Mouse (Mus musculus) brown adipose tissue, adult 24 weeks (tissue): ENCODE data around the gene Gm7879. TPM values are rescaled to one million over a fixed set of nuclear protein-coding genes. Genes with fewer than 3 reads are reported as not detected.

ENCODE experiments used
- H3K27ac ChIP-seq: fragments of 200-500 bp; replicated peaks from 2 replicates; pipeline ENCODE4 v1.5.1; 2012; ENCODE audit warnings: low read depth, mild to moderate bottlenecking, low read length
- H3K4me1 ChIP-seq: fragments of 200-500 bp; 2 replicates; pipeline ENCODE4 v1.6.1; 2012; ENCODE audit warnings: low read length, mixed read lengths; ENCODE audit not compliant: control insufficient read depth, insufficient read depth, insufficient read length
- H3K4me3 ChIP-seq: fragments of 200-500 bp; 2 replicates; pipeline ENCODE4 v1.5.1; 2012; ENCODE audit warnings: low read depth, mild to moderate bottlenecking, low read length, moderate library complexity; ENCODE audit not compliant: insufficient read depth
- polyA plus RNA-seq: library from polyadenylated mRNA; stranded (reverse); fragments of >200 nt; gene quantifications from 2 replicates; pipeline ENCODE4 v1.2.4, GENCODE M21; 2012; ENCODE audit not compliant: missing spikeins, insufficient read depth, insufficient read length

Gm7879 gene
- polyA plus RNA-seq, 1 experiment: not detected

DNA sequence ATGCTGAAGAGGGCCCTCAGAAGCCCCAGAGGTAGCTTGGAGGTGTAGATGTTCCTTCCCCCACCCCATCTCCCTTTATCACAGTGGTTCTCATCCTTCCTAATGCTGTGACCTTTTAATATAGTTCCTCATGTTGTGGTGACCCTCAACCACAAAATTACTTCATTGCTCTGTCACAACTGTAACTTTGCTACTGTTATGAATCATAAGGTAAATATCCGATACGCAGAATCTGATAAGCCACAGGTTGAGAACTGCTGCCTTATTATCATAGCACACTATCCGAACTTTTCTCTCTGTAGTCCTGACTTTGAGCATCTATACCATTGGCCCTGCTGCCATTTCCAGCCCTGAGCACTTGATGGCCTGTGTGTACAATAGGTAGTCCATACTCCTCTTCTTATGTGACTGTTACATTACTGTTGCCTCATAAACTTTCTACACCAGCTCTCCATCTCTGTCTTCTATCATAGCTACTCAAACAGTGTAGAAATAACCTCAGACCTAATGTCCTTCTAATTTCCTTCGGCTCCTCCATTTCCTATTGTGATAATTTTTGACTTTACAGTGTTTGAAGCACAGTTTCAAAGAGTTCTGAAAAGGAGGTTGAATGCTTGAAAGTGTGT is 2.4 kb downstream of the Gm7879 start:
- Histone ChIP-seq H3K27ac (no peak overlapping the region), H3K4me3 (no peak overlapping the region), H3K4me1 (no peaks in the 10 kb centered on the region)

- no peak overlapping the region for H3K4me3 ChIP-seq
- H3K4me1 ChIP-seq: no peaks in the 10 kb centered on the region
- H3K27ac ChIP-seq: no peak overlapping the region
Measured at GRCm38 (mm10) chr5:43921877-43922276, 8.9 kb downstream of the Gm7879 start.

DNA sequence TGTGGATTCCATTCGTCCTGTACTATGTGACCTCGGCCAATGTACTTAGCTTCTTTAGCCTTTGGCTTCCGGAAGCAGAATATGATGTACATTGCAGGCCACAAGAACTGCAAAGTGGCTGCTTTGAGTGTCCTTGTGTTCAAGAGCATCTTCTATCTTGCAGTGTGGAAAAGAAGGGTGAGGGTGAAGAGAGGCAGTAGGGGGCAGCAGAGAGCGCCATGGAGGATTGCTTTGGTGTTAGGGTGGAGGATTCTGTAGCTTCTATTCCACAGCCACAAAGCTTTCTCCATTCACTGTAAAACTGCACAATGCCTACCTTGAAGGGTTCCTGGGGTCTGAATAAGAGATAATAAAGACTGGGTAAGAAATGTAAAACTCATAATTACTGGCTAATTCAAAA is 11.0 kb downstream of the Gm7879 start:
- no peak overlapping the region for H3K27ac ChIP-seq
- H3K4me1 ChIP-seq: no peaks in the 10 kb centered on the region
- no peak overlapping the region for H3K4me3 ChIP-seq

GRCm38 (mm10) chr5:43927729-43928128 is 14.8 kb downstream of the Gm7879 start:
- H3K4me3 ChIP-seq: no peak overlapping the region
- no peak overlapping the region for H3K27ac ChIP-seq
- H3K4me1 ChIP-seq: no peaks in the 10 kb centered on the region

DNA sequence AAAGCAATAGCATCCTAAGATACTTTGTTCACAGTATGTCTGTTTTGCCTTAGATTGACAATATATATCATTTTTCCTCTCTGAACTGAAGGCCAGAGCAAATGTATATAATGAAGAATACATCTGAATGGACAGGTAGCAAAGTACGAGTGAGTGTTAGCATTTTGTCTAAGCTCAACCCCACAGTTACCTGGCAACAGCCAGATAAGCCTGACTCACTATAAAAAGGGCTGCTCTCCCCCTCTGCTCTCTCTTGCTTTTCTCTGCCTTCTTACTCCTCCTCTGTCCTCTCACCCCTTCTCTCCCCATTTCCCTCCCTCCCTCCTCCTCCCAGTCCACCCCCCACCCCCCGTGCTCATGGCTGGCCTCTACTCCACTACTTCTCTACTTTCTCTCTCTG is 20.3 kb downstream of the Gm7879 start:
- H3K4me1 ChIP-seq: no peaks in the 10 kb centered on the region
- no peak overlapping the region for H3K4me3 ChIP-seq
- H3K27ac ChIP-seq: no peak overlapping the region

GRCm38 (mm10) chr5:43947330-43947977 is 34.5 kb downstream of the Gm7879 start:
- Histone ChIP-seq H3K4me1 (peaks cover 9% of the 10 kb centered on the region; the same call in 1 of the 2 replicates), H3K4me3 (no peak overlapping the region), H3K27ac (no peak overlapping the region)

DNA sequence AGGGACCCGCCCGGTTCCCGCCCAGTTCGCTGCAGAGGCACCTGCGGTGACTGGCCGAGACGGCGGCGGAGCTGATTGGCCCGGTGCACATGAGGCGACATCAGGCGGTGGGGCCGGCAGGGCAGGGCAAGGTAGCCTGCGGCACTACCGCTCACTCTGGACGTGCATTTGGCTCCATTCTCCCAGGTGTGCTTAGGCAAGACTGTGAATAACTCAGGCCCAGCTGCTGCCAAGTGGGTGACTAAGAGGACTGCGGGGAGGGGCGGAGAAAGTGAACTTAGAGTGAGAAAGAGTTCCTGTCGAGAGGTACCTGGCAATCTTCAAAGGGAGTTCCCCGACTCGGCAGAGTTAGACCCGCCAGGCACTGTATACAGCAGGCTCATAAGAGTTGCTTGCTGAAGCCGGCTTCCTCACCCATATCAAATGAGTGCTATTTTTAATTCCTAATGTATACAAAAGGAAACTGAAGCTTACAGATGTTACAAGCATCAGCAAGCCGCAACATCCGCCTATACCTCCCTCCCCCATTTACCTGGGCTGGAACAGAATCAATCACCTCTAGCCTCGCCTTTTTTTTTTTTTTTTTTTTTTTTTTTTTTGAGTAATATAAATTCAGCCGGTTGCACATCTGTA is 35.3 kb downstream of the Gm7879 start:
- Histone ChIP-seq H3K4me1 (peaks cover 9% of the 10 kb centered on the region; the same call in 1 of the 2 replicates), H3K27ac (no peak overlapping the region), H3K4me3 (peak overlapping the region; percentile 51)

DNA sequence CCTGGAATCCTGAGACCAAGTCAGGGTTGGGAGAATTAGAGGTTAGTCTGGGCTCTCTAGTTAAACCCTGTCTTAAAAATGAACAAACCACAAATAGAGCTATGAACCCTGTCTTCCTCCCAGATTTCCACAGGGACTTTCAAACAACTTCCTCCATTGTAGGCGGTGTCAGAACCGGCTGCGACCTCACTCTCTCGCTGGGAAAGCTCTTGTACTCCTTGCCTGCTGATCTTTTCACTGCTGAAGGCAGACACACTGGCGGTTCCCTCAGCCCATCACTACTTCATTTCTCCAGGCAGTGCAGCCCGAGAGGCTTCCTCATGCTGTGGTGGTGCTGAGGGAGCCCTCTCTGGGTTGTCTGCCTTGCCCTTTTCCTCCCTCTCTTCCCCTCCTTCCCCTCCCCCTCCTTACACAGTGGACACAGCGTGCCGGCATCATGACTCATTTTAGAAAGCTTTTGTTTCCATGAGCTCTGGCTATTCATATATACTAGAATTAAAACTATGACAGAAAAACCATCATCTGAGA is 35.9 kb downstream of the Gm7879 start:
- H3K4me3 ChIP-seq: peak overlapping the region; percentile 37
- peaks cover 9% of the 10 kb centered on the region; the same call in 1 of the 2 replicates for H3K4me1 ChIP-seq
- H3K27ac ChIP-seq: peak overlapping the region; percentile 25; the same call in 1 of the 2 replicates

DNA sequence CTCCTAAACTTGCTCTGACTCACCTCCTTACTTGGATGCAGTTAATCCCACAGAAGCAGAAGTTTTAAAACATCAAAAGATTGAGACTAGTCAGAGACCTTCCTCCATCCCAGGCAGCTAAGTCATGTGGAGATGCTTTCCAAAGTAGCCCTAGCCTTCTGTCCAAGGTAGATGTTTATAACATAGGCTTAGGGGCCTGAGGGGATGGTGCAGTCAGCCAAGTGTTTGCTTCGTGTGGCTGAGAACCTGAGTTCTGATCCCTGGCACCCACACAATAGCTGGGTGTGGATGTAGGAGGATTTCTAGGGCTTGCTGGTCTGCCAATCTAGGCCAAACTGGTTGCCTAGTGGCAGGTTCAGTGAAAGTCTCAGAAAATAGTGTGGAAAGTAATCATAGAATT is 40.3 kb downstream of the Gm7879 start:
- H3K4me3 ChIP-seq: no peak overlapping the region
- H3K27ac ChIP-seq: no peak overlapping the region
- H3K4me1 ChIP-seq: peaks cover 4% of the 10 kb centered on the region; the same call in 1 of the 2 replicates

GRCm38 (mm10) chr5:43959884-43960440 is 47.0 kb downstream of the Gm7879 start:
- Histone ChIP-seq H3K27ac (no peak overlapping the region), H3K4me3 (no peak overlapping the region), H3K4me1 (no peaks in the 10 kb centered on the region; the same call in 1 of the 2 replicates)

DNA sequence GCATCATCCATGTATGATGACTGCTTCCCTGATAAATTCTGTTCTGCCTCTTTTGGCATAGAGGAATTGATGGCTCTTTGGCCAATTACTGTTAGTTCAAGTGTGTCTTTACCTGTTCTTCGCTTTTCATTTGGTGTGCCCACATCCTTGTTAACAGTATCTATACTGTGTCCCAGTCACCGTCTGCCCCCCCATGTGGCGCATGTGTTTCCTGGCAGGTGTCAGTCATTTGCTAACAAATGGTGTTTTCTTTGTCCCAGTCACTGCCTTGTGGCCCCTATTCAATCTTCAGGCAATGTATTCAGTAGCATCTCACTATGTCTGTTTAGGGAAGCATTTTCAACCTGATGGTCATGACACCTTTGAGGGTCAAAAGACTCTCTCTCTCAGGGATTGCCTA is 48.1 kb downstream of the Gm7879 start:
- Histone ChIP-seq H3K27ac (no peak overlapping the region), H3K4me1 (no peaks in the 10 kb centered on the region; the same call in 1 of the 2 replicates), H3K4me3 (no peak overlapping the region)

Other genes starting within 250 kb of the Gm7879 start
- gene Bst1, start 94.3 kb upstream of the Gm7879 start, polyA plus RNA-seq: 0.75 TPM in 1 of 2 replicates, not detected in the other
- gene Fbxl5, start 91.5 kb upstream of the Gm7879 start, polyA plus RNA-seq: 28.8 and 32.7 TPM in 2 replicates
- gene Cd38, start 44.6 kb upstream of the Gm7879 start, polyA plus RNA-seq: 3.8 and 4.9 TPM in 2 replicates
- 0.92 TPM in 1 of 2 replicates, not detected in the other for gene Fgfbp1, start 68.6 kb downstream of the Gm7879 start, polyA plus RNA-seq
- not detected in 2 replicates for gene Prom1, start 188.9 kb downstream of the Gm7879 start, polyA plus RNA-seq